ENCODE assay signal across 12 mouse cellular contexts in the genomic region with DNA sequence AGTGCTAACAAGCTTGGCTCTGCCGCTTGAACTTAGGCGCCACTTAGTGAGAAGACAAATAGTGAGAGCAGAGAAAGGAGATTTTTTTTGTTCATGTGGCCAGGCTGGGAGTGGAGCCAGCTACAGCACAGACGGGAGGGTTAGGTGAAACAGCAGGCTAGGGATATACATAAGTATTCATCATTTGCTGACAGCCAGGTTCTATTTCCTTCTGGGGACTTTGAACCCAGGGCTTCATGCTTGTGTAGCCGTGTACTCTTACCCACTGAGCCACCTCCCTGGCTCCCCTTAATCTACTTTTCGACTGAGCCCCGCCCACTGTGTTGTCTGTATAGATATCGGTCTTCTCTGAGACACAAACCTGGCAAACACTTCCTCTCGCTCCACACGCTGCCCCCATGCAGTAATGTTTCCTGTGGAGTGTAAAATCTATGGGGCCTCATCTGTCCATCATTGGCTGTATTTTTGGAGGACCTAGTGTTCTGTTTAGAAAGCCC. TPM values are rescaled to one million over a fixed set of nuclear protein-coding genes. Genes with fewer than 3 reads are reported as not detected.
A peak's percentile ranks its signal among the peaks of the same experiment; 100 is the strongest.
DNase-seq lines count a peak whose midpoint lies in the region; ATAC-seq and TF ChIP-seq lines count a peak whose summit lies in the region.
"Had no signal": no experiment of that assay in that cellular context is flagged by ENCODE, and none has a peak within 500 bp of the region (broad histone marks: within the 10 kb centered on the region; RNA-seq: fewer than 3 reads in every experiment).

No protein-coding gene starts in this region.

- H3K27ac ChIP-seq in hindbrain, embryonic 13.5 days: no peak overlapping the region
- H3K27ac ChIP-seq in hindbrain, embryonic 11.5 days (ENCODE audit: low read depth, low read length): no peak overlapping the region
- H3K27ac ChIP-seq in MEL (ENCODE audit: control insufficient read depth, low read depth, low read length): peak overlapping the region; percentile 87
- H3K27ac ChIP-seq in liver, embryonic 15.5 days (replicated peaks): peak overlapping the region; percentile 86

- no peaks in the 10 kb centered on the region for H3K79me2 ChIP-seq in MEL (ENCODE audit: control insufficient read depth, insufficient read depth, low read length, poor library complexity)

- H3K36me3 ChIP-seq in hindbrain, embryonic 13.5 days: no peaks in the 10 kb centered on the region
- no peaks in the 10 kb centered on the region for H3K36me3 ChIP-seq in hindbrain, embryonic 11.5 days (ENCODE audit: control insufficient read depth, insufficient read depth, low read length)
- H3K36me3 ChIP-seq in MEL (ENCODE audit: control insufficient read depth in 1 of 2, insufficient read depth in 2 of 2, low read length in 2 of 2): peaks cover 0 to 16% of the 10 kb centered on the region in 2 experiments; a peak in 2 of 4 replicates
- H3K36me3 ChIP-seq in liver, embryonic 15.5 days (replicated peaks): no peaks in the 10 kb centered on the region

- 54% methylated on average over 9 of the region's 9 CpGs for WGBS in hindbrain, embryonic 13.5 days
- 65% methylated on average over 9 of the region's 9 CpGs for WGBS in hindbrain, embryonic 11.5 days
- 16% methylated on average over 9 of the region's 9 CpGs for WGBS in liver, embryonic 15.5 days (ENCODE audit: insufficient replicate concordance)

- TF ChIP-seq CTCF in MEL (IDR thresholded peaks at IDR 0.05 in 2 of 3, conservative IDR thresholded peaks at IDR 0.05 in 1 of 3; ENCODE audit: control insufficient read depth in 1 of 3, insufficient read depth in 1 of 3, low read depth in 2 of 3, low read length in 3 of 3, poor library complexity in 1 of 3, severe bottlenecking in 1 of 3): no peak

- peak overlapping the region; percentile 1; the same call in 1 of the 2 replicates for H3K9ac ChIP-seq in hindbrain, embryonic 13.5 days
- no peak overlapping the region for H3K9ac ChIP-seq in hindbrain, embryonic 11.5 days (ENCODE audit: low read depth, low read length)
- H3K9ac ChIP-seq in MEL (ENCODE audit: control insufficient read depth, low read depth, low read length, poor library complexity, severe bottlenecking): peak overlapping the region; percentile 61
- peak overlapping the region; percentile 16; the same call in 1 of the 2 replicates for H3K9ac ChIP-seq in liver, embryonic 15.5 days

- TF ChIP-seq POLR2A in MEL (IDR thresholded peaks at IDR 0.05; ENCODE audit: control insufficient read depth in 1 of 2, insufficient read depth in 1 of 2, low read depth in 1 of 2, low read length in 2 of 2, poor library complexity in 1 of 2): peak; percentile 39 to 84; a peak in 2 of 4 replicates

- H3K4me1 ChIP-seq in hindbrain, embryonic 13.5 days (replicated peaks): no peaks in the 10 kb centered on the region
- H3K4me1 ChIP-seq in hindbrain, embryonic 11.5 days (replicated peaks; ENCODE audit: control insufficient read depth, insufficient read depth, low read length): no peaks in the 10 kb centered on the region
- H3K4me1 ChIP-seq in MEL (ENCODE audit: control insufficient read depth in 1 of 2, insufficient read depth in 2 of 2, low read length in 2 of 2): peaks cover 16 to 23% of the 10 kb centered on the region in 2 experiments
- peaks cover 26% of the 10 kb centered on the region for H3K4me1 ChIP-seq in liver, embryonic 15.5 days (replicated peaks)

- no peak for DNase-seq in hindbrain, embryonic 11.5 days (ENCODE audit: low spot score)
- peak; percentile 93 for DNase-seq in MEL (ENCODE audit: low read depth, low spot score)
- DNase-seq in c-Kit-positive CD71-positive TER-119-positive erythroid progenitor cells, embryonic 14.5 days (ENCODE audit: low spot score): peak; percentile 76
- no peak for DNase-seq in embryo, embryonic 10 days (ENCODE audit: low spot score)
- DNase-seq in right cerebral cortex, postnatal 10 days (ENCODE audit: low spot score in 2 of 2): no peak
- DNase-seq in urinary bladder, postnatal 10 days (ENCODE audit: low spot score): no peak

- TF ChIP-seq RAD21 in MEL (IDR thresholded peaks at IDR 0.05; ENCODE audit: low read depth, low read length): no peak

- peak; percentile 51 to 58; a peak in 3 of 4 replicates for TF ChIP-seq EP300 in MEL (IDR thresholded peaks at IDR 0.05; ENCODE audit: low read depth in 1 of 2, low read length in 2 of 2)

- H3K9me3 ChIP-seq in hindbrain, embryonic 13.5 days: no peaks in the 10 kb centered on the region
- no peaks in the 10 kb centered on the region for H3K9me3 ChIP-seq in hindbrain, embryonic 11.5 days (ENCODE audit: control insufficient read depth, low read length)
- no peaks in the 10 kb centered on the region for H3K9me3 ChIP-seq in MEL (replicated peaks; ENCODE audit: insufficient read depth, low read length)
- H3K9me3 ChIP-seq in liver, embryonic 15.5 days (replicated peaks): no peaks in the 10 kb centered on the region

- H3K4me2 ChIP-seq in hindbrain, embryonic 13.5 days: no peak overlapping the region
- no peak overlapping the region for H3K4me2 ChIP-seq in hindbrain, embryonic 11.5 days (replicated peaks; ENCODE audit: low read depth, low read length)
- peak overlapping the region; percentile 49 for H3K4me2 ChIP-seq in liver, embryonic 15.5 days

- no peak overlapping the region for H3K4me3 ChIP-seq in hindbrain, embryonic 13.5 days
- no peak overlapping the region for H3K4me3 ChIP-seq in hindbrain, embryonic 11.5 days (ENCODE audit: low read depth, low read length)
- H3K4me3 ChIP-seq in MEL (ENCODE audit: control insufficient read depth in 1 of 2, insufficient read depth in 1 of 2, low read depth in 2 of 2, low read length in 2 of 2): peak overlapping the region; percentile 37 to 43
- H3K4me3 ChIP-seq in liver, embryonic 15.5 days (replicated peaks): no peak overlapping the region

- ATAC-seq in hindbrain, embryonic 13.5 days (ENCODE audit: low FRiP score): peak; percentile 68; the same call in 1 of the 2 replicates
- ATAC-seq in hindbrain, embryonic 11.5 days (ENCODE audit: low FRiP score): no peak
- ATAC-seq in liver, embryonic 15.5 days (ENCODE audit: insufficient read depth): peak; percentile 93
- ATAC-seq: midbrain, embryonic 16.5 days had no signal

- peaks cover 27% of the 10 kb centered on the region for H3K27me3 ChIP-seq in hindbrain, embryonic 13.5 days
- H3K27me3 ChIP-seq in hindbrain, embryonic 11.5 days (ENCODE audit: control insufficient read depth, insufficient read depth, low read length): no peaks in the 10 kb centered on the region
- H3K27me3 ChIP-seq in MEL (ENCODE audit: control insufficient read depth in 1 of 2, insufficient read depth in 2 of 2, low read length in 2 of 2): no peaks in the 10 kb centered on the region
- H3K27me3 ChIP-seq in liver, embryonic 15.5 days: no peaks in the 10 kb centered on the region

TF ChIP-seq in MEL, 35 proteins besides CTCF, POLR2A, EP300 and RAD21 (continues in another document):
- 0 out of 2 replicates have a peak, but pooled peaks have one; percentile 25 for TF ChIP-seq ELF1 (IDR thresholded peaks at IDR 0.05; ENCODE audit: low read depth, low read length)
- peak; percentile 42; the same call in 1 of the 2 replicates for TF ChIP-seq HCFC1 (IDR thresholded peaks at IDR 0.05; ENCODE audit: low read depth, low read length)
- peak; percentile 85 for TF ChIP-seq ZMIZ1 (IDR thresholded peaks at IDR 0.05; ENCODE audit: low read depth, low read length)
- TF ChIP-seq TAL1 (IDR thresholded peaks at IDR 0.05; ENCODE audit: low read length): no peak
- TF ChIP-seq ZNF384 (IDR thresholded peaks at IDR 0.05; ENCODE audit: low read depth, low read length): peak; percentile 26; the same call in 1 of the 2 replicates

RNA-seq across cellular contexts. Expression of a gene that starts 11.3 kb away (rescaled TPM):
- polyA plus RNA-seq in hindbrain, embryonic 13.5 days (2015; fragmentation: Nextera tagmentation; extraction: Ambion mirVana): 172 and 173 TPM in 2 replicates
- 114 and 118 TPM in 2 replicates for polyA plus RNA-seq in hindbrain, embryonic 11.5 days (2014; fragmentation: Nextera tagmentation; extraction: Ambion mirVana)
- total RNA-seq in MEL (2012; rRNA removed): 102 and 114 TPM in 2 replicates
- 100 to 1,000 TPM in 1 of 2 experiments, not detected in 1; 184 TPM for polyA plus RNA-seq in MEL (2012; ENCODE audit: insufficient read depth in 1 of 2, insufficient read length in 2 of 2, low read depth in 1 of 2, low replicate concordance in 2 of 2, missing spikeins in 1 of 2)
- 63.1 and 69.7 TPM in 2 replicates for polyA plus RNA-seq in liver, embryonic 15.5 days (2015; fragmentation: Nextera tagmentation; extraction: Ambion mirVana)

RNA-seq across cellular contexts. Expression of a gene that starts 24.4 kb away (rescaled TPM):
- 0.94 and 1.1 TPM in 2 replicates for polyA plus RNA-seq in hindbrain, embryonic 13.5 days (2015; fragmentation: Nextera tagmentation; extraction: Ambion mirVana)
- polyA plus RNA-seq in hindbrain, embryonic 11.5 days (2014; fragmentation: Nextera tagmentation; extraction: Ambion mirVana): 0.17 TPM in 1 of 2 replicates, not detected in the other
- total RNA-seq in MEL (2012; rRNA removed): not detected in 2 replicates
- not detected for polyA plus RNA-seq in MEL (2012; ENCODE audit: insufficient read depth in 1 of 2, insufficient read length in 2 of 2, low read depth in 1 of 2, low replicate concordance in 2 of 2, missing spikeins in 1 of 2)
- not detected in 2 replicates for polyA plus RNA-seq in liver, embryonic 15.5 days (2015; fragmentation: Nextera tagmentation; extraction: Ambion mirVana)
- total RNA-seq: CH12.LX; gastrocnemius, adult 18-20 months; left cerebral cortex, postnatal 14 days had no signal

RNA-seq across cellular contexts. Expression of a gene that starts 28.2 kb away (rescaled TPM):
- 47.8 and 53.9 TPM in 2 replicates for polyA plus RNA-seq in hindbrain, embryonic 13.5 days (2015; fragmentation: Nextera tagmentation; extraction: Ambion mirVana)
- 38.3 and 40.5 TPM in 2 replicates for polyA plus RNA-seq in hindbrain, embryonic 11.5 days (2014; fragmentation: Nextera tagmentation; extraction: Ambion mirVana)
- 18.5 and 21.7 TPM in 2 replicates for total RNA-seq in MEL (2012; rRNA removed)
- polyA plus RNA-seq in MEL (2012; ENCODE audit: insufficient read depth in 1 of 2, insufficient read length in 2 of 2, low read depth in 1 of 2, low replicate concordance in 2 of 2, missing spikeins in 1 of 2): 10 to 100 TPM in 1 of 2 experiments, not detected in 1; 26.8 TPM
- polyA plus RNA-seq in liver, embryonic 15.5 days (2015; fragmentation: Nextera tagmentation; extraction: Ambion mirVana): 9.9 and 10.0 TPM in 2 replicates

RNA-seq across cellular contexts. Expression of a gene that starts 40.9 kb away (rescaled TPM):
- not detected in 2 replicates for polyA plus RNA-seq in hindbrain, embryonic 13.5 days (2015; fragmentation: Nextera tagmentation; extraction: Ambion mirVana)
- polyA plus RNA-seq in hindbrain, embryonic 11.5 days (2014; fragmentation: Nextera tagmentation; extraction: Ambion mirVana): not detected in 2 replicates
- total RNA-seq in MEL (2012; rRNA removed): 0.10 TPM in 1 of 2 replicates, not detected in the other
- polyA plus RNA-seq in MEL (2012; ENCODE audit: insufficient read depth in 1 of 2, insufficient read length in 2 of 2, low read depth in 1 of 2, low replicate concordance in 2 of 2, missing spikeins in 1 of 2): under 1 TPM in 1 of 2 experiments, not detected in 1; 0.24 TPM
- not detected in 2 replicates for polyA plus RNA-seq in liver, embryonic 15.5 days (2015; fragmentation: Nextera tagmentation; extraction: Ambion mirVana)
- total RNA-seq: CH12.LX; gastrocnemius, adult 18-20 months; left cerebral cortex, postnatal 14 days had no signal
- polyA plus RNA-seq: midbrain, embryonic 16.5 days had no signal

RNA-seq across cellular contexts. Expression of a gene that starts 40.9 kb away (rescaled TPM):
- polyA plus RNA-seq in hindbrain, embryonic 13.5 days (2015; fragmentation: Nextera tagmentation; extraction: Ambion mirVana): not detected in 2 replicates
- polyA plus RNA-seq in hindbrain, embryonic 11.5 days (2014; fragmentation: Nextera tagmentation; extraction: Ambion mirVana): not detected in 2 replicates
- not detected in 2 replicates for total RNA-seq in MEL (2012; rRNA removed)
- polyA plus RNA-seq in MEL (2012; ENCODE audit: insufficient read depth in 1 of 2, insufficient read length in 2 of 2, low read depth in 1 of 2, low replicate concordance in 2 of 2, missing spikeins in 1 of 2): not detected
- polyA plus RNA-seq in liver, embryonic 15.5 days (2015; fragmentation: Nextera tagmentation; extraction: Ambion mirVana): 1.7 and 2.0 TPM in 2 replicates
- total RNA-seq: CH12.LX; gastrocnemius, adult 18-20 months; left cerebral cortex, postnatal 14 days had no signal
- polyA plus RNA-seq: midbrain, embryonic 16.5 days had no signal

Comparison
In these comparisons a context has a peak if more than half of its experiments do, and no peak if none do; other contexts are left out.
1. H3K27ac ChIP-seq: peak in MEL (single experiment) and liver, embryonic 15.5 days (single experiment); none in hindbrain, embryonic 13.5 days (single experiment) and hindbrain, embryonic 11.5 days (single experiment).
2. H3K4me3 ChIP-seq: peak in MEL (2 of 2); none in hindbrain, embryonic 13.5 days (single experiment), hindbrain, embryonic 11.5 days (single experiment) and liver, embryonic 15.5 days (single experiment).
3. DNase-seq: peak in MEL (single experiment) and c-Kit-positive CD71-positive TER-119-positive erythroid progenitor cells, embryonic 14.5 days (single experiment); none in hindbrain, embryonic 11.5 days (single experiment), embryo, embryonic 10 days (single experiment), right cerebral cortex, postnatal 10 days (0 of 2) and urinary bladder, postnatal 10 days (single experiment).